Mouse (Mus musculus) hindbrain, postnatal 0 days (tissue): ENCODE measurements around the gene Krtap28-10. TPM values are rescaled to one million over a fixed set of nuclear protein-coding genes. Genes with fewer than 3 reads are reported as not detected.

Source experiments
- ATAC-seq: fragments of 200-750 bp; cut with Nextera tagmentation; 2 replicates; pipeline ENCODE4 v1.8.0; 2017; ENCODE audit warnings: mild to moderate bottlenecking, moderate TSS enrichment, moderate library complexity
- DNase-seq: peaks from one replicate; pipeline ENCODE4 v3.0.0-alpha.2; 2015; ENCODE audit warnings: low spot score
- H3K27ac ChIP-seq: fragments of 300-500 bp; sonication (generic); 2 replicates; pipeline ENCODE4 v1.5.1; 2014; ENCODE audit warnings: mild to moderate bottlenecking
- H3K27me3 ChIP-seq: fragments of 300-500 bp; sonication (generic); 2 replicates; pipeline ENCODE4 v1.6.1; 2014; ENCODE audit warnings: low read length, mixed read lengths; ENCODE audit not compliant: insufficient read depth
- H3K36me3 ChIP-seq: fragments of 300-500 bp; sonication (generic); 2 replicates; pipeline ENCODE4 v1.6.1; 2014; ENCODE audit warnings: low read length, mixed read lengths; ENCODE audit not compliant: insufficient read depth
- H3K4me1 ChIP-seq: fragments of 300-500 bp; sonication (generic); 2 replicates; pipeline ENCODE4 v1.6.1; 2014; ENCODE audit warnings: antibody characterized with exemption, low read length, mixed read lengths; ENCODE audit not compliant: insufficient read depth
- H3K4me2 ChIP-seq: fragments of 300-500 bp; sonication (generic); 2 replicates; pipeline ENCODE4 v1.6.1; 2014; ENCODE audit warnings: low read depth, mild to moderate bottlenecking, low read length, moderate library complexity, mixed read lengths
- H3K4me3 ChIP-seq: fragments of 300-500 bp; sonication (generic); 2 replicates; pipeline ENCODE4 v1.5.1; 2014; ENCODE audit warnings: low read length
- H3K9ac ChIP-seq: fragments of 300-500 bp; sonication (generic); replicated peaks from 2 replicates; pipeline ENCODE4 v1.6.1; 2014; ENCODE audit warnings: mild to moderate bottlenecking, low read length, moderate library complexity, mixed read lengths
- H3K9me3 ChIP-seq: fragments of 300-500 bp; sonication (generic); 2 replicates; pipeline ENCODE4 v1.6.1; 2016; ENCODE audit warnings: low read length, mixed read lengths
- CTCF ChIP-seq: IDR thresholded peaks from 2 replicates; pipeline ENCODE4 v1.5.1; 2016; ENCODE audit warnings: antibody characterized with exemption, control low read depth, low read depth
- WGBS: fragments of 180-500 bp; shearing (Covaris S2); extraction: QIAGEN DNeasy Blood & Tissue Kit; methylation state at CpG from one replicate; pipeline ENCODE4 v1.1.7; 2014; 5-methylcytosine and 5-hydroxymethylcytosine counted together
- polyA plus RNA-seq: library from polyadenylated mRNA; unstranded; fragments of >200 nt; fragmentation: Nextera tagmentation; extraction: Ambion mirVana; gene quantifications from 2 replicates; pipeline ENCODE4 v1.2.1, GENCODE M21; 2015
- total RNA-seq: library from RNA; depleted of rRNA; stranded (reverse); fragments of >200 nt; gene quantifications from 2 replicates; pipeline ENCODE4 v1.2.3, GENCODE M21; 2014; rRNA removed

The Krtap28-10 gene
- total RNA-seq (not detected in 2 replicates), polyA plus RNA-seq (not detected in 2 replicates)

DNA sequence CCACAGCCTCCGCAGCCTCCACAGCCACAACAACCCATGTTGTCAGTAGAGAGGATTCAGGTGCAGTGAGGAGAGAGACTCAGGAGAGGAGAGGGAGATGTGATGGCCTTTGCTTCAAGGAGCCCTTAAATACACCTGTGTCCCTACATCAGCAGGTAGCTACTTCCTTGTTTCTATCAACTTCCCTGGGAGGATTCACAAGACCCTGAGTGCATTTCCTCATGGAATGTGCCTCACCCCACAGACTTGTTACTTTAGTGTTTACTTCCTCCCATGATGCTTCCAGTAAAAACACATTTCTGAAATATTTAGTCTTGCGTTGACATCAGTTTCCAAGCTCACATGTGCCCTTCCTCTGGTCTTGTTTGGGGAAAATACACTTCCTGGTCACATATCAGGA lies at the start of gene Krtap28-10:
Gene Krtap28-10, minus strand, starts transcription at position 101 of the 400 bp plus-strand sequence.
- H3K27ac ChIP-seq = no peak within 1 kb of the TSS
- no peaks in the 10 kb centered on the region for H3K27me3 ChIP-seq
- H3K36me3 ChIP-seq = no peaks in the 10 kb centered on the region
- 89% methylated on average over 2 of the region's 2 CpGs for WGBS
- no peak within 1 kb of the TSS for H3K4me3 ChIP-seq
- ATAC-seq (no peak), DNase-seq (no peak)
- no peak within 1 kb of the TSS for H3K4me2 ChIP-seq
- H3K4me1 ChIP-seq = no peaks in the 10 kb centered on the region
- TF ChIP-seq CTCF = no peak
- H3K9ac ChIP-seq = no peak within 1 kb of the TSS
- no peaks in the 10 kb centered on the region for H3K9me3 ChIP-seq

DNA sequence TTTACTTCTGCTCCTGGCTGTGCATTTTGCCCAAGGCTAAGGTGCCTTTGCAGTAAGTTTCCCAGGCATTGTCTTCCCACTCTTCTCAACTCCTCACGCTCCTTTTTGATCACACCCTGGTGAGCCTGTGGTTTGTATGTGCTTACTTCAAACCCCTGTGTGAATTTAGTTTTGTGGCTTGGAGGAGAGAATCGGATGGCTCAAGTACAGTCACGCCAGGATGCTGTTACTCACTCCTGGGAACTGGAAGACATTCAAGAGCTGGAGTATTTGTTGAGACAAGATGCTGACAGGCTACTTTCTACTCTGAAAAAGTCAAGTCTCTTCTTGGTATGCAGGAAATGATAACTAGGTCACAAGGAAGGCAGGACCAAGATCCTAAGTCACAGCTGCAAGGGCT lies 49.0 kb upstream of the Krtap28-10 start:
- ATAC-seq = no peak
- H3K4me3 ChIP-seq = no peak overlapping the region
- H3K27me3 ChIP-seq = no peaks in the 10 kb centered on the region
- no peak overlapping the region for H3K27ac ChIP-seq
- no peak overlapping the region for H3K4me2 ChIP-seq
- TF ChIP-seq CTCF = no peak
- WGBS = 76% methylated on average over 3 of the region's 3 CpGs
- H3K9me3 ChIP-seq = no peaks in the 10 kb centered on the region
- no peaks in the 10 kb centered on the region for H3K36me3 ChIP-seq
- no peak for DNase-seq
- no peaks in the 10 kb centered on the region for H3K4me1 ChIP-seq
- no peak overlapping the region for H3K9ac ChIP-seq

DNA sequence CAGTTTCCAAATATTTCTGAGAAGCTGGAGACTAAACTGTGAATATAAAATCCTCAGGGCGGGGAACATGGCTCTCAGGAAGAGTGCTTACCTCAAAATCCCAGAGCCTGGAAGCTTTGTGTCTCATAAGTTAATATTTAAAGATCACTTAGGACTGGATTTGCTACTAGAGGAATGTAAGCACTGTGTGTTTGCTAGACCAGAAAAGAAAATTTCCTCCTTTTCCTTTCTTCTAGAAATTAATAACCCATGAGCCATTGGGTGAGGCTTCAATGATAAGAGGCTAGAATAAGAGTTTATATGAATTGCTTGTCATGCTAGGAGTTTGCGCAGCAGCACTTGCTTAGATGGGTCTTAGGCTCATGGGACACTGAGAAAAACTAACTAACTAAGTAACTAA lies 42.5 kb upstream of the Krtap28-10 start:
- H3K9me3 ChIP-seq = no peaks in the 10 kb centered on the region
- no peak overlapping the region for H3K4me2 ChIP-seq
- H3K9ac ChIP-seq = no peak overlapping the region
- ATAC-seq (no peak), DNase-seq (no peak)
- H3K4me3 ChIP-seq = no peak overlapping the region
- WGBS = 96% methylated on average over 2 of the region's 2 CpGs
- no peak for TF ChIP-seq CTCF
- H3K36me3 ChIP-seq = no peaks in the 10 kb centered on the region
- no peaks in the 10 kb centered on the region for H3K4me1 ChIP-seq
- H3K27ac ChIP-seq = no peak overlapping the region
- H3K27me3 ChIP-seq = no peaks in the 10 kb centered on the region

DNA sequence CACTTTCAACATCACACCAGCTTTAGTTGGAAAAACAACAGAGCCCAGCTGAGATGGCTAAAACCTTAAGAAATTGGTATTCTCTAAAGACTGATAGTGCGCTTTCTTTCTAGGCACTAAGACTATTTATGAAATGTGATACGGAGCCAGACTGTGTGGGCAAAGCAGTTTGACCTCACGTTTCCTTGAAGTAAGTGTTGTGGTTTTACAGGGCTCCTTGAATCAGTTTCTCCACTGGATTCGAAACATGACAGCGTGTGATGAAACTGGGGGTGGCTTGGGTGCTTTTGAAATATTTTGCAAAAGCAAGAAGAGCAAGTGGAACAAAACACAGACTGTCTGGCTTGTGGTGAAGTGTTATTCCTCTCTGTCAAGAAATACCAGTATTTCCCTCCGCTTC lies 34.7 kb upstream of the Krtap28-10 start:
- ATAC-seq (no peak), DNase-seq (no peak)
- H3K4me2 ChIP-seq = no peak overlapping the region
- H3K4me1 ChIP-seq = no peaks in the 10 kb centered on the region
- H3K27me3 ChIP-seq = no peaks in the 10 kb centered on the region
- no peak overlapping the region for H3K9ac ChIP-seq
- no peaks in the 10 kb centered on the region for H3K9me3 ChIP-seq
- TF ChIP-seq CTCF = no peak
- H3K27ac ChIP-seq = no peak overlapping the region
- no peak overlapping the region for H3K4me3 ChIP-seq
- WGBS = 85% methylated on average over 6 of the region's 6 CpGs
- H3K36me3 ChIP-seq = no peaks in the 10 kb centered on the region

DNA sequence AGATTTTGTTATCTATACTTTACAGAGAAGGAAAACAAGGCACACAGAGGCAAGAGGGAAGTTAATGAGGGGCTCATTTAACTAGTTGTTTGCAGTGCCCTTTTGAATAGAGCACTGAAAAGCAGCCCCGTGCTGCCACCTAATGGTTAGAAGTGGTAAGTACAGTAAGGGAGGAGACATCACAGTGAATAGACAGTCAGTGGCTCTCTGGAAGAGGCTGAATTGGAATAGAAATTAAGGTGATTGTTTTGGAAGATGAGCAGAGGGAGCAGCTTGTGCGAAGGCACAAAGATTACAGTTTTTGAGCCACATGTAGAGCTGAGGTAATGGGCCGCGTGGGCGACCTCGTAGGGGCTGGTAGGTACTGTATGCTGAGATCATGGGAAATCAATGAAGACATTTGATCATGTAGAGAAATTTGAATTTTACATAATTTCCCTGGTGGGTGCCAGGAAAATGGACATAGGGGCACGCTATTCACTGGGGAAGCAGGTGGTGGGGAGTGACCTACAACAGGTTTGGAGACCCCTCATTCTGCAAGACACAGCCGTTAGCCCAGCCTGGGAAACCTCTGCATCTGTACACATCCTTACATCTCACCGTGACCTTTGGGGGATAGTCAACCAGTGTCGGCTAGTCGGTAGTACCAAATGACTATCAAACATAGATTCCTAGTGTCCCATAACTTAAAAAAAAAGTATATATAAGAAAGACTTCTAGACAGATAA lies 34.1 kb upstream of the Krtap28-10 start:
- ATAC-seq = peak; percentile 94
- DNase-seq = peak; percentile 86
- Histone ChIP-seq H3K9ac (no peak overlapping the region; the same call in 1 of the 2 replicates), H3K4me1 (no peaks in the 10 kb centered on the region), H3K36me3 (no peaks in the 10 kb centered on the region), H3K9me3 (no peaks in the 10 kb centered on the region), H3K27me3 (no peaks in the 10 kb centered on the region), H3K4me2 (peak overlapping the region; percentile 54), H3K27ac (no peak overlapping the region), H3K4me3 (peak overlapping the region; percentile 27)
- 39% methylated on average over 11 of the region's 11 CpGs for WGBS
- TF ChIP-seq CTCF = peak; percentile 95

DNA sequence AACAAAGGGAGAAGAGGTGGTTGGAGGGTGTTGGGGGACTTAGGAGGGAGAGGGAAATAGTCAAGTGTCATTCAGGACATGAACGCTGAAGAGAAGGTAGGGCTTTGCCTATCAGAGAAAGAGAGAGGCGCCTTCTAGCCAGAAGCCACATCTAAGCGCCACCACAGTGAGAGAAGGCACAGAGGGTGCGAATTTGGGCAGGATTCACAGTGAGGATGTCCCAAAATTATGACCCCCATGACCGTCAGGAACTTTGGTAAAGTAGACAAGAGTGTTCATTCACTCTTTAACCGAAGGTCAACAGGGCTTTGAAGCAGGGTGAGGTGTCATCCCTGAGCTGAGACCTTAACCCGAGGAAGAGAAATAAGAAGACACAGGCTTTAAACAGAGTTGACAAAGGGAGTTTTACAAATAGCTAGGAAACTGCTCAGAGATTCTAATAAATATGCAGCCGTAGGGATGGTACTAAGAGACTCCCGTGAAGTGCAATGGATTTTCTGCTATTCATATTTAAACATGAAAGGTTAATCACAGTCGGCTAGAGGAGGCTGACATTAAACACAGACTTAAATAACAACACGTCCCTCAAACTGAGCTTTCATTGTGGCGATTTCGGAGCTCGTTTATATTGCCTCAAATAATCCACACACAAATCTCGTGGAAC lies 33.4 kb upstream of the Krtap28-10 start:
- no peak overlapping the region; the same call in 1 of the 2 replicates for H3K9ac ChIP-seq
- no peak for TF ChIP-seq CTCF

DNA sequence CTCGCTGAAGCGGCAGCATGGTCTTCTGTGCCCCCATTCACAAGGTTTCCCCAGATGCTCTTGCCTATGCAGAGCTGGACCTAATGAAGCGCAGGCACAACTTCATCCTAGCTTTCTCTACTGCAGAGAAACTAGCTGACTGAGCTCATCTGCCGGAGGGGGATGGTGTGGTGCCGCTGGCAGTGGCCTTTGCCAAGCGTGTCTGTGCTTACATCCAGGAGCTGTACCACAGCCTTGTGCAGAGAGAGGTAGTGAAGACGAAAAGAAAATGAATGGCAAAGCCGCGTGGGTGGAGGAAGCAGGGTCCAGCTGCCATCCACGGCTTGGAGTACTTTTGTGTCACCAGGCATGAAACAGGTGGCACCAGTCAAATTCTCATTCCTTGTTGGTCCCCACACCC lies 24.9 kb upstream of the Krtap28-10 start:
- no peak for TF ChIP-seq CTCF
- Histone ChIP-seq H3K4me2 (no peak overlapping the region), H3K27ac (no peak overlapping the region), H3K27me3 (no peaks in the 10 kb centered on the region), H3K4me3 (no peak overlapping the region), H3K9ac (no peak overlapping the region), H3K9me3 (no peaks in the 10 kb centered on the region), H3K36me3 (no peaks in the 10 kb centered on the region), H3K4me1 (no peaks in the 10 kb centered on the region)
- ATAC-seq (no peak), DNase-seq (no peak)
- WGBS = 75% methylated on average over 10 of the region's 10 CpGs

More for the DNA sequence above, 33.4 kb upstream of the Krtap28-10 start:
- Histone ChIP-seq H3K9me3 (no peaks in the 10 kb centered on the region), H3K36me3 (no peaks in the 10 kb centered on the region), H3K27ac (no peak overlapping the region), H3K4me3 (peak overlapping the region; percentile 27), H3K4me2 (peak overlapping the region; percentile 54), H3K27me3 (no peaks in the 10 kb centered on the region), H3K4me1 (no peaks in the 10 kb centered on the region)
- DNase-seq (no peak), ATAC-seq (peak; percentile 32; the same call in 1 of the 2 replicates)
- WGBS = 37% methylated on average over 15 of the region's 15 CpGs
